Mouse (Mus musculus): ENCODE data around the gene Ncr1.
"Not testable (repeated sequence)": the region's sequence is repeated elsewhere in the genome, so short reads cannot be mapped to it uniquely, and the experiment has no call there.

Gene Ncr1

DNA sequence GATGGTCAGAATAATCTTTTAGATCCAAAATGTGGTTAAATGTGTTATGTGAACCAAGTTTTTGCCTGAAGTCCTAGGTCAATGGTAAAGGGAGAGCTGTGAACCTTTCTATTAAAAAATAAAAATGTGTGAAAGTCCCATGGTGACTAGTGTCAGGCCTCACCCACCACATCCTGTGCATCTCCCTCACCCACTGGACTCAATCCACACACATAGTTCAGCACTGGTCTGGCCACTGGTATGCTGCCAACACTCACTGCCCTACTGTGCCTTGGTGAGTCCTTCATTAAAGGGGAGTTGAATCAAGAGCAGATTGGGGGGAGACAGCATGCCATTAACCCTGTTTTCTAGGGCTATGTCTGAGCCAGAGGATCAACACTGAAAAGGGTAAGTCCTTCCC, at the start of gene Ncr1:
Gene Ncr1, plus strand, starts transcription at position 216 of the 400 bp plus-strand sequence.
- DNase-seq: no peak

DNA sequence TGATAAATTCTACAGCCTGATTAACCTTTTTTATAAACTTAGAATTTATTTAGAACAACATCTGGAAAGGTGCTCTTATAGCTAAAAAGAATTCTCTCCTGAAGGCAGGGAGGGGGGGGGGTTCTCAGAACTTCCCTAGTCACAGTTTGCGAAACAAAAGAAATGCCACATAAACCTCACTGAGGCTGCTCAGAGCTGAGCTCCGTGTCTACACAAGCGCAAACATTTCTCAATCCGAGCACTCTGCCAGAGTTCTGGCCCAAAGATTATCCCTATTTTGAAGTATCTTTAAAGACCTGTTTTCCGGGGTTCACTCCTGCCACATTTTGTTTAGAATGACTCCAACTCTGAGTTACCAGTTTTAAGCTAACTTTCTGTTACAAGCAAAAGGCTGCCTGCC, 44.9 kb upstream of the Ncr1 start:
- DNase-seq: no peak

- no peak for DNase-seq
These were observed 40.3 kb upstream of the Ncr1 start for GRCm38 (mm10) chr7:4297189-4297588.

DNA sequence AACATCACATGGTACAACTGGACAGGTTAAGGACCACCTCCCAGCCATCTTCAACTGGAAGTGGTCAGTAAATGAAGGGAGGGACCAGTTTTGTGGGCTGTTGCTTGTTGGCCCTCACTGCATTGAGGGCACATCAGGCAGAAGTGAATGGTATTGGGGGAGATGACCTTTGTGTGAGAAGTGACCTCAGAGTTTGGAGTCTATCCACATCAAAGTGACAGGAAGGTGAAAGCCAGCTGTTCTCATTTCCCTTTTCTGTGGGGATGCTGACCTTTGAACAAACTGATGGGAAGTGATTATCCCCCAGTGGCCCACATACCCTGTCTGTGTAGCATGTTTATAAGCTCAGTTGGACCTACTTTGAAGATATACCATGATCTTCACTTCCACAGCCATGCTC, 37.4 kb upstream of the Ncr1 start:
- no peak for DNase-seq

- DNase-seq: no peak
These were observed 34.1 kb upstream of the Ncr1 start for GRCm38 (mm10) chr7:4303457-4303856.

- DNase-seq: not testable (repeated sequence)
These were observed 24.4 kb upstream of the Ncr1 start for GRCm38 (mm10) chr7:4313109-4313508.

- not testable (repeated sequence) for DNase-seq
These were observed 24.0 kb upstream of the Ncr1 start for GRCm38 (mm10) chr7:4313531-4313930.

DNA sequence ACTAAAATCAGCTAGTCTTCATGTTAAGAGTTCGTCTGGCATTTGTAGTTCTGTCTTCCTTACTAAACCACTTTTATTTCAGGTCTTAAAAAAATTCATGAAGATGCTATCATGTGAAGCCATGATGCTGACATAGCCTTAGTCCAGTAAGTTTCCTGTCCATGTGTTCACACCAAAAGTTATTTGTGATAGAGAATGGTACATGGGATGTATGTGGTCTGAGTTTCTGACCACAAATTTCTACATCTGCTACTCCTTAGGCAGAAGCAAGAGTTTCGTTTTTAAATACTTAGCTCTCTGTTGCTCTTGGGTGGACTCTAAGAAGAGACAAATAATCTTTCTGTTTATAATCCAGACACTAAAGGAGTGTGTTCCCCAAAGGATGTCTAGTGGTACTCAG, 14.2 kb upstream of the Ncr1 start:
- no peak for DNase-seq

GRCm38 (mm10) chr7:4373521-4373920, 36.0 kb downstream of the Ncr1 start:
- DNase-seq: no peak
